7 mouse cellular contexts compared by ENCODE assay signal in genomic region chr11:100527458-100528374, GRCm38 (mm10). TPM values are rescaled to one million over a fixed set of nuclear protein-coding genes. Genes with fewer than 3 reads are reported as not detected.
DNase-seq lines count a peak whose midpoint lies in the region; ATAC-seq and TF ChIP-seq lines count a peak whose summit lies in the region.

TSS of gene Acly (minus strand) at chr11:100528000.

- no peak for TF ChIP-seq CTCF in intestine, postnatal 0 days (IDR thresholded peaks at IDR 0.05; ENCODE audit: low read depth)
- no peak for TF ChIP-seq CTCF in small intestine, adult 2 months (IDR thresholded peaks at IDR 0.05; ENCODE audit: extremely low read depth, insufficient read length, insufficient replicate concordance, low read depth, low read length)

- peak; percentile 99 for ATAC-seq in intestine, postnatal 0 days
- peak; percentile 98 for ATAC-seq in midbrain, embryonic 12.5 days (ENCODE audit: low FRiP score, low read depth)

- intact Hi-C loops in left cerebral cortex, postnatal 4 days (cut with DNase I) = no loop called here

- H3K9ac ChIP-seq in intestine, postnatal 0 days (ENCODE audit: low read depth, low read length) = peak within 1 kb of the TSS; percentile 66
- H3K9ac ChIP-seq in midbrain, embryonic 12.5 days (replicated peaks) = peak within 1 kb of the TSS; percentile 93

- TF ChIP-seq POLR2A in small intestine, adult 2 months (IDR thresholded peaks at IDR 0.05; ENCODE audit: low read depth, low read length) = peak; percentile 96

- peak within 1 kb of the TSS; percentile 74 for H3K4me2 ChIP-seq in intestine, postnatal 0 days (replicated peaks; ENCODE audit: low read depth)
- peak within 1 kb of the TSS; percentile 97 for H3K4me2 ChIP-seq in midbrain, embryonic 12.5 days (replicated peaks)

- H3K9me3 ChIP-seq in embryonic facial prominence, embryonic 10.5 days = no peaks in the 10 kb centered on the region
- H3K9me3 ChIP-seq in intestine, postnatal 0 days (ENCODE audit: control insufficient read depth) = no peaks in the 10 kb centered on the region
- H3K9me3 ChIP-seq in midbrain, embryonic 12.5 days = no peaks in the 10 kb centered on the region

- H3K4me1 ChIP-seq in embryonic facial prominence, embryonic 10.5 days = peaks cover 45% of the 10 kb centered on the region
- peaks cover 13% of the 10 kb centered on the region for H3K4me1 ChIP-seq in intestine, postnatal 0 days (replicated peaks; ENCODE audit: control insufficient read depth, insufficient read depth, low read length)
- peaks cover 30% of the 10 kb centered on the region for H3K4me1 ChIP-seq in midbrain, embryonic 12.5 days
- H3K4me1 ChIP-seq in small intestine, adult 2 months (ENCODE audit: control insufficient read depth, insufficient read depth, insufficient read length, low read length) = peaks cover 12% of the 10 kb centered on the region

- peak; percentile 99 for DNase-seq in adrenal gland, postnatal 10 days
- DNase-seq in embryonic facial prominence, embryonic 10.5 days (ENCODE audit: low spot score) = peak; percentile 100
- DNase-seq in gonadal fat pad, adult 2 months (ENCODE audit: low read depth) = peak; percentile 84
- DNase-seq in left cerebral cortex, postnatal 4 days = peak; percentile 100

- H3K36me3 ChIP-seq in embryonic facial prominence, embryonic 10.5 days (replicated peaks) = peaks cover 28% of the 10 kb centered on the region
- peaks cover 8% of the 10 kb centered on the region; the same call in 1 of the 2 replicates for H3K36me3 ChIP-seq in intestine, postnatal 0 days (ENCODE audit: control insufficient read depth, insufficient read depth)
- H3K36me3 ChIP-seq in midbrain, embryonic 12.5 days = peaks cover 16% of the 10 kb centered on the region
- H3K36me3 ChIP-seq in small intestine, adult 2 months (ENCODE audit: control insufficient read depth, insufficient read depth, low read length) = peaks cover 11% of the 10 kb centered on the region

- WGBS in embryonic facial prominence, embryonic 10.5 days = under 1% methylated on average over 54 of the region's 54 CpGs
- under 1% methylated on average over 53 of the region's 54 CpGs for WGBS in intestine, postnatal 0 days
- under 1% methylated on average over 52 of the region's 54 CpGs for WGBS in midbrain, embryonic 12.5 days
- under 1% methylated on average over 54 of the region's 54 CpGs for WGBS in small intestine, adult 2 months

- peak within 1 kb of the TSS; percentile 72 for H3K4me3 ChIP-seq in embryonic facial prominence, embryonic 10.5 days
- peak within 1 kb of the TSS; percentile 79 for H3K4me3 ChIP-seq in intestine, postnatal 0 days (ENCODE audit: low read depth, low read length)
- peak within 1 kb of the TSS; percentile 93 for H3K4me3 ChIP-seq in midbrain, embryonic 12.5 days
- H3K4me3 ChIP-seq in small intestine, adult 2 months (ENCODE audit: low read depth, low read length) = peak within 1 kb of the TSS; percentile 70

- H3K27me3 ChIP-seq in embryonic facial prominence, embryonic 10.5 days (replicated peaks; ENCODE audit: low read depth, poor library complexity, severe bottlenecking) = no peaks in the 10 kb centered on the region
- no peaks in the 10 kb centered on the region for H3K27me3 ChIP-seq in intestine, postnatal 0 days (replicated peaks; ENCODE audit: control insufficient read depth, insufficient read depth, low read length)
- peaks cover 3% of the 10 kb centered on the region; the same call in 1 of the 2 replicates for H3K27me3 ChIP-seq in midbrain, embryonic 12.5 days
- H3K27me3 ChIP-seq in small intestine, adult 2 months (ENCODE audit: control insufficient read depth, insufficient read depth, low read length) = no peaks in the 10 kb centered on the region

- H3K27ac ChIP-seq in embryonic facial prominence, embryonic 10.5 days (replicated peaks) = peak within 1 kb of the TSS; percentile 95
- H3K27ac ChIP-seq in intestine, postnatal 0 days (ENCODE audit: low read depth, low read length) = peak within 1 kb of the TSS; percentile 75
- peak within 1 kb of the TSS; percentile 89 for H3K27ac ChIP-seq in midbrain, embryonic 12.5 days (replicated peaks)
- H3K27ac ChIP-seq in small intestine, adult 2 months (ENCODE audit: insufficient read depth, low read depth, low read length) = peak within 1 kb of the TSS; percentile 48

RNA-seq across cellular contexts. Expression of gene Acly, which starts in this region (rescaled TPM):
- 100 to 1,000 TPM; 380 to 552 TPM for total RNA-seq in adrenal gland, postnatal 10 days (2021)
- 291 and 321 TPM in 2 replicates for polyA plus RNA-seq in embryonic facial prominence, embryonic 10.5 days (2016; fragmentation: Nextera tagmentation; extraction: Ambion mirVana)
- 586 and 685 TPM in 2 replicates for polyA plus RNA-seq in gonadal fat pad, adult 2 months (2012; rRNA removed)
- polyA plus RNA-seq in intestine, postnatal 0 days (2015; fragmentation: Nextera tagmentation; extraction: Ambion mirVana) = 29.3 and 29.5 TPM in 2 replicates
- 100 to 1,000 TPM; 211 to 219 TPM for total RNA-seq in left cerebral cortex, postnatal 4 days (2021)
- polyA plus RNA-seq in midbrain, embryonic 12.5 days (2016; fragmentation: Nextera tagmentation; extraction: Ambion mirVana) = 366 and 368 TPM in 2 replicates
- polyA plus RNA-seq in small intestine, adult 2 months (2012; rRNA removed) = 14.0 and 21.7 TPM in 2 replicates

Comparison
In these comparisons a context has a peak if more than half of its experiments do, and no peak if none do; other contexts are left out.
1. Peak in every context shown above with its lines: DNase-seq, ATAC-seq, H3K4me3 ChIP-seq and H3K27ac ChIP-seq.